Mouse (Mus musculus): ENCODE results near the gene Mthfd1l. TPM values are rescaled to one million over a fixed set of nuclear protein-coding genes. Genes with fewer than 3 reads are reported as not detected.
A peak's percentile ranks its signal among the peaks of the same experiment; 100 is the strongest.

The Mthfd1l gene
- total and polyA plus RNA-seq, 3 experiments: 84.0 to 94.8 (median 90.3) TPM

- peaks cover 0 to 23% of the 10 kb centered on the region in 2 experiments for H3K36me3 ChIP-seq (replicated peaks in 1 of 2; ENCODE audit: control insufficient read depth in 1 of 2, insufficient read depth in 1 of 2, low read length in 1 of 2)
- H3K9me3 ChIP-seq (replicated peaks; ENCODE audit: low read length): no peaks in the 10 kb centered on the region
- H3K79me2 ChIP-seq (replicated peaks; ENCODE audit: control insufficient read depth, extremely low read depth, insufficient read depth, poor library complexity, severe bottlenecking): peaks cover 29% of the 10 kb centered on the region
- in situ Hi-C loops (cut with MboI; ENCODE audit: low pct_ligation_motif_present, low pct_unique_long_range_greater_than_20kb, low sequenced_read_pairs): no loop called here
- no peak overlapping the region for H3K27ac ChIP-seq (ENCODE audit: insufficient read depth, low read depth)
- DNase-seq (ENCODE audit: extremely low read depth): peak; percentile 12
- TF ChIP-seq MAX (IDR thresholded peaks at IDR 0.05; ENCODE audit: low read length): 0 out of 2 replicates have a peak, but pooled peaks have one; percentile 23
- no peak for TF ChIP-seq HCFC1 (IDR thresholded peaks at IDR 0.05; ENCODE audit: low read depth, low read length)
- no peaks in the 10 kb centered on the region for H3K27me3 ChIP-seq (replicated peaks)
- peak overlapping the region; percentile 60 to 95 (median 94) for H3K4me3 ChIP-seq (replicated peaks in 1 of 3; ENCODE audit: low read depth in 2 of 3, low read length in 2 of 3, poor library complexity in 1 of 3)
- peak overlapping the region; percentile 9 for H3K4me2 ChIP-seq (ENCODE audit: insufficient read depth, low read depth, poor library complexity, severe bottlenecking)
- peak overlapping the region; percentile 36; the same call in 1 of the 2 replicates for H3K9ac ChIP-seq (ENCODE audit: insufficient read depth, low read depth)
- dilution Hi-C loops (cut with MboI; ENCODE audit: extremely low pct_ligation_motif_present, extremely low pct_unique_long_range_greater_than_20kb, low sequenced_read_pairs): no loop called here
- H3K4me1 ChIP-seq (ENCODE audit: control insufficient read depth in 1 of 2, insufficient read depth in 2 of 2): peaks cover 7 to 40% of the 10 kb centered on the region in 2 experiments; a peak in 3 of 4 replicates
Measured at GRCm38 (mm10) chr10:3972237-3972636, 681 bp upstream of the Mthfd1l start.

- peak; percentile 94 for DNase-seq (ENCODE audit: extremely low read depth)
- peak overlapping the region; percentile 96 for H3K27ac ChIP-seq (ENCODE audit: insufficient read depth, low read depth)
- H3K4me3 ChIP-seq (replicated peaks in 1 of 3; ENCODE audit: low read depth in 2 of 3, low read length in 2 of 3, poor library complexity in 1 of 3): peak overlapping the region; percentile 60 to 95 (median 94)
- peak; percentile 34; the same call in 1 of the 2 replicates for TF ChIP-seq USF1 (IDR thresholded peaks at IDR 0.05; ENCODE audit: low read depth, low read length)
- TF ChIP-seq ELF1 (IDR thresholded peaks at IDR 0.05; ENCODE audit: low read depth, low read length): peak; percentile 89
- no peak for TF ChIP-seq USF2 (conservative IDR thresholded peaks at IDR 0.05; ENCODE audit: low read depth, low read length)
- no peak for TF ChIP-seq CTCF (conservative IDR thresholded peaks at IDR 0.05 in 1 of 2, IDR thresholded peaks at IDR 0.05 in 1 of 2; ENCODE audit: low read depth in 2 of 2, low read length in 2 of 2)
- peak; percentile 96 for TF ChIP-seq MAX (IDR thresholded peaks at IDR 0.05; ENCODE audit: low read length)
- no peak for TF ChIP-seq ZKSCAN1 (IDR thresholded peaks at IDR 0.05; ENCODE audit: borderline replicate concordance, low read depth, low read length)
- TF ChIP-seq CHD1 (IDR thresholded peaks at IDR 0.05; ENCODE audit: low read depth, low read length): no peak
- TF ChIP-seq MEF2A (IDR thresholded peaks at IDR 0.05; ENCODE audit: borderline replicate concordance, low read depth, low read length): no peak
- TF ChIP-seq ZNF384 (IDR thresholded peaks at IDR 0.05; ENCODE audit: low read depth, low read length): no peak
- TF ChIP-seq ZMIZ1 (IDR thresholded peaks at IDR 0.05; ENCODE audit: low read depth, low read length): peak; percentile 83
- TF ChIP-seq ZC3H11A (IDR thresholded peaks at IDR 0.05; ENCODE audit: low read depth, low read length): no peak
- peak; percentile 59 for TF ChIP-seq ETS1 (conservative IDR thresholded peaks at IDR 0.05; ENCODE audit: low read depth, low read length)
- TF ChIP-seq MYC (IDR thresholded peaks at IDR 0.05; ENCODE audit: low read depth, low read length): peak; percentile 96
- 0 out of 2 replicates have a peak, but pooled peaks have one; percentile 69 for TF ChIP-seq KAT2A (IDR thresholded peaks at IDR 0.05; ENCODE audit: insufficient replicate concordance, low read length)
- peak; percentile 82; the same call in 1 of the 2 replicates for TF ChIP-seq RCOR1 (conservative IDR thresholded peaks at IDR 0.05; ENCODE audit: low read depth, low read length)
- TF ChIP-seq BHLHE40 (IDR thresholded peaks at IDR 0.05; ENCODE audit: low read depth, low read length): peak; percentile 99
- TF ChIP-seq JUN (IDR thresholded peaks at IDR 0.05; ENCODE audit: insufficient read depth, low read depth, low read length): no peak
- no peak for TF ChIP-seq EP300 (IDR thresholded peaks at IDR 0.05; ENCODE audit: low read length)
- no peak for TF ChIP-seq SMC3 (IDR thresholded peaks at IDR 0.05; ENCODE audit: low read depth, low read length)
- peak; percentile 86 for TF ChIP-seq TCF12 (IDR thresholded peaks at IDR 0.05; ENCODE audit: low read depth, low read length)
- TF ChIP-seq NELFE (IDR thresholded peaks at IDR 0.05; ENCODE audit: low read depth, low read length): peak; percentile 49; the same call in 1 of the 2 replicates
- peak; percentile 50; the same call in 1 of the 2 replicates for TF ChIP-seq NRF1 (IDR thresholded peaks at IDR 0.05; ENCODE audit: low read depth, low read length)
- TF ChIP-seq POLR2AphosphoS2 (IDR thresholded peaks at IDR 0.05; ENCODE audit: low read depth, low read length): peak; percentile 40; the same call in 1 of the 2 replicates
- no peak for TF ChIP-seq IRF4 (IDR thresholded peaks at IDR 0.05; ENCODE audit: low read depth, low read length)
- peak; percentile 77 for TF ChIP-seq POLR2A (IDR thresholded peaks at IDR 0.05; ENCODE audit: low read depth, low read length)
- peak; percentile 75 for TF ChIP-seq HCFC1 (IDR thresholded peaks at IDR 0.05; ENCODE audit: low read depth, low read length)
- TF ChIP-seq MAZ (IDR thresholded peaks at IDR 0.05; ENCODE audit: low read depth, low read length): peak; percentile 80
- peak; percentile 83 for TF ChIP-seq SIN3A (IDR thresholded peaks at IDR 0.05; ENCODE audit: low read length)
- TF ChIP-seq RAD21 (IDR thresholded peaks at IDR 0.05; ENCODE audit: low read depth, low read length): no peak
- peak; percentile 91 for TF ChIP-seq MXI1 (IDR thresholded peaks at IDR 0.05; ENCODE audit: low read depth, low read length)
- peak; percentile 90; the same call in 1 of the 2 replicates for TF ChIP-seq E2F4 (IDR thresholded peaks at IDR 0.05; ENCODE audit: insufficient replicate concordance, low read depth, low read length)
- peak; percentile 91 for TF ChIP-seq TBP (conservative IDR thresholded peaks at IDR 0.05; ENCODE audit: low read depth, low read length)
- peaks cover 10 to 37% of the 10 kb centered on the region in 2 experiments for H3K36me3 ChIP-seq (replicated peaks in 1 of 2; ENCODE audit: control insufficient read depth in 1 of 2, insufficient read depth in 1 of 2, low read length in 1 of 2)
- dilution Hi-C loops (cut with MboI; ENCODE audit: extremely low pct_ligation_motif_present, extremely low pct_unique_long_range_greater_than_20kb, low sequenced_read_pairs): no loop called here
- peaks cover 7 to 43% of the 10 kb centered on the region in 2 experiments; a peak in 3 of 4 replicates for H3K4me1 ChIP-seq (ENCODE audit: control insufficient read depth in 1 of 2, insufficient read depth in 2 of 2)
- peak overlapping the region; percentile 61 for H3K4me2 ChIP-seq (ENCODE audit: insufficient read depth, low read depth, poor library complexity, severe bottlenecking)
- in situ Hi-C loops (cut with MboI; ENCODE audit: low pct_ligation_motif_present, low pct_unique_long_range_greater_than_20kb, low sequenced_read_pairs): no loop called here
- H3K79me2 ChIP-seq (replicated peaks; ENCODE audit: control insufficient read depth, extremely low read depth, insufficient read depth, poor library complexity, severe bottlenecking): peaks cover 33% of the 10 kb centered on the region
- H3K27me3 ChIP-seq (replicated peaks): no peaks in the 10 kb centered on the region
- peak overlapping the region; percentile 83 for H3K9ac ChIP-seq (ENCODE audit: insufficient read depth, low read depth)
- H3K9me3 ChIP-seq (replicated peaks; ENCODE audit: low read length): no peaks in the 10 kb centered on the region
Measured at GRCm38 (mm10) chr10:3973589-3974070, 712 bp downstream of the Mthfd1l start.
